Mouse (Mus musculus) frontal cortex, adult 2 months (tissue): ENCODE measurements around the gene Lmx1b. TPM values are rescaled to one million over a fixed set of nuclear protein-coding genes. Genes with fewer than 3 reads are reported as not detected.
A peak's percentile ranks its signal among the peaks of the same experiment; 100 is the strongest.

ENCODE experiments used
- DNase-seq, 2 experiments: peaks; one replicate each; pipeline ENCODE4 v3.0.0; 2022; ENCODE audit warnings: low spot score in 1 of 2; ENCODE audit errors: extremely low spot score in 1 of 2
- polyA plus RNA-seq: library from polyadenylated mRNA; depleted of rRNA; stranded (reverse); fragments of >200 nt; gene quantifications from 2 replicates; pipeline ENCODE4 v1.2.3, GENCODE M21; 2012

The Lmx1b gene
- polyA plus RNA-seq, 1 experiment: 0.38 TPM

- no peak for DNase-seq
These were observed 3.7 kb upstream of the Lmx1b start for GRCm38 (mm10) chr2:33643721-33644713.

GRCm38 (mm10) chr2:33642650-33643458 lies 2.5 kb upstream of the Lmx1b start:
- peak; percentile 25 to 86 for DNase-seq

- DNase-seq: no peak
These were observed 1.7 kb upstream of the Lmx1b start for GRCm38 (mm10) chr2:33641859-33642571.

- no peak for DNase-seq
These were observed 907 bp upstream of the Lmx1b start for GRCm38 (mm10) chr2:33640978-33641858.

GRCm38 (mm10) chr2:33639301-33640170 lies 775 bp downstream of the Lmx1b start:
- DNase-seq: no peak

GRCm38 (mm10) chr2:33638141-33638733 lies 2.1 kb downstream of the Lmx1b start:
- DNase-seq: no peak

- DNase-seq: no peak
These were observed 3.0 kb downstream of the Lmx1b start for GRCm38 (mm10) chr2:33637288-33637687.

GRCm38 (mm10) chr2:33636628-33637188 lies 3.6 kb downstream of the Lmx1b start:
- no peak for DNase-seq

- DNase-seq: no peak
These were observed 4.2 kb downstream of the Lmx1b start for GRCm38 (mm10) chr2:33636117-33636521.

- no peak for DNase-seq
These were observed 4.8 kb downstream of the Lmx1b start for GRCm38 (mm10) chr2:33635323-33636116.

- DNase-seq: no peak
These were observed 5.7 kb downstream of the Lmx1b start for GRCm38 (mm10) chr2:33634481-33635090.

- DNase-seq: no peak
These were observed 6.4 kb downstream of the Lmx1b start for GRCm38 (mm10) chr2:33633955-33634354.

GRCm38 (mm10) chr2:33633237-33633636 lies 7.1 kb downstream of the Lmx1b start:
- no peak for DNase-seq

- DNase-seq: no peak
These were observed 7.7 kb downstream of the Lmx1b start for GRCm38 (mm10) chr2:33632551-33633059.

- no peak for DNase-seq
These were observed 8.5 kb downstream of the Lmx1b start for GRCm38 (mm10) chr2:33631708-33632343.

GRCm38 (mm10) chr2:33631022-33631707 lies 9.1 kb downstream of the Lmx1b start:
- no peak for DNase-seq
